Mouse (Mus musculus): ENCODE measurements at regions not wholly inside any gene's neighbourhood (a gene's known extent, or its start where the extent isn't known, plus 50 kb on each side); places are given as distances from the start of the nearest gene placed in this dataset.
A peak's percentile ranks its signal among the peaks of the same experiment; 100 is the strongest.

DNA sequence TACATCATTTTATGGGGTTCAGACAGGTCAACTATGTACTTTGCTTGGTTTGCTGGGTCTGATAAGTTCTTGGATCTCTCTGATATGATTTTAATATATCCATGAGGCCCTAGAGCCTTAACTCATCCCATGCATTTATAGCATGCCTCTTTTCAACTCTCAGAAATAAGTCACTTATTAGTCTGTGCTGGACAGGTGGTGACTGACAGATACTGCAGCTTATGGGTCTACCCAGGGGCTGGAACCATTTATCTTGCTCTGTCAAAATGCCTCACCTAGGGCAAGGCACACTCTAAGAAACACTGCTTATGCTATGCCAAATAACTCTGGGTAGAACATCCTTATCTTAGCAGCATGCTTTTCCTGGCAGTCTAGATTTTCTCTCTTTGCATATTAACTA lies 225.6 kb downstream of the Mbnl1 start:
- H3K27ac ChIP-seq (replicated peaks): no peak overlapping the region
- H3K36me3 ChIP-seq: no peaks in the 10 kb centered on the region
- no peak overlapping the region for H3K4me3 ChIP-seq
- no peaks in the 10 kb centered on the region for H3K4me1 ChIP-seq
- no peaks in the 10 kb centered on the region for H3K27me3 ChIP-seq
- H3K9me3 ChIP-seq: no peaks in the 10 kb centered on the region
- ATAC-seq (ENCODE audit: low FRiP score, low read depth): no peak
- H3K4me2 ChIP-seq (replicated peaks): no peak overlapping the region
- H3K9ac ChIP-seq (replicated peaks): no peak overlapping the region

DNA sequence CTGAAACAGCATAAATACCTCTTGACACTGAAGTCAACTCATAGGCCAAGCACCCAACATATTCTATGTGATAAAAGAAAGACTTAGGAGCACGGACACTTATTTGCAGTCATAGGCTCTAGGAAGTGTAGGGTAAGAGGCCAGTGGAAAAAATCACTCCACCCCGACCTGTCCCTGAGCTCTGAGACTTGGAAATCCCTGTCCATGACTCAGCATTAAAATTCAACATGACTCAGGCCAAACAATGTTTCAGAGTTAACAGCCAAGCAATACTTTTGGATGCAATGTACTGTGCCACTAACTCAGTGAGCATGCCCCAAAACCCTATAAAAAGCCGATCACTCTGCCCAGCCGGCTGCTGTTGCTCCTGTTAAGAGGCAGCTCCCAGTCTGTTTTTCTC lies 234.5 kb downstream of the Mbnl1 start:
- H3K4me2 ChIP-seq (replicated peaks): no peak overlapping the region
- no peaks in the 10 kb centered on the region for H3K36me3 ChIP-seq
- H3K9me3 ChIP-seq: no peaks in the 10 kb centered on the region
- H3K9ac ChIP-seq (replicated peaks): no peak overlapping the region
- no peak overlapping the region for H3K4me3 ChIP-seq
- WGBS: 87% methylated on average over 4 of the region's 4 CpGs
- H3K27me3 ChIP-seq: no peaks in the 10 kb centered on the region
- ATAC-seq (ENCODE audit: low FRiP score, low read depth): no peak
- H3K4me1 ChIP-seq: no peaks in the 10 kb centered on the region
- no peak overlapping the region for H3K27ac ChIP-seq (replicated peaks)

DNA sequence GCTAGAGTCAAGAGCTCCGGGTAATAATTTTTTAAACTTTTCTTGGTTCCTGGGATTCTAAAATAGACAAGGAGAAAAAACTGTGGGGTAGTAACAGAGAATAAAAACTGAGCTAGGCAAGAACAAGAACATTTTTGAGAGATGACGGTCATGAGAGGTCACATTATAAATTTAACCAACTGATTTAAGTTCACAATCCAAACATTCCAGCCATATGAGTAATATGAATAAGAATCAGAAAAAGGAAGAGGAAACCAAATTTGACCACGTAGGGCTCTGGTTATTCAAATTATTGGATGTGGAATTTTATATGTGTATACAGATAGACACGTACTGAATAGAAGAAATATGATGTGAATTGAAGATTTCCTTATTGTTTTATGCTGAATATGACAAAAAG lies 240.3 kb downstream of the Mbnl1 start:
- no peaks in the 10 kb centered on the region for H3K4me1 ChIP-seq

DNA sequence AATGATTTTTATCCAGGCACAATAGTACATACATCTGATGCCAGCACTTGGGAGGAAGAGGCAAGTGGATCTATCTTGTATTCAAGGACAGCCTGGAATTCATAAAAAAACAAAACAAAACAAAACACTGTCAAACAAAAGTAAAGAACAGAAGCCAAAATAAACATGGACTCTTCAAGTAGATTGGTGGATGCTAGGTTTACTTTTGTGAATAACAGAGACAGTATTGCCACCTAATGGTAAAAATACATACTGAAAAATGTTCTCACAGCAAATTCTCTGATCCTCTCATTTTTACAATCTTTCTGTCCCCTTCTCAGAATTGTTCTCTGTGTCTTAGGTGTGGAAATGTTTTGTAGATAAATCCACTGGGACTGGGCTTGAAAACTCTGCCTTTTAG lies 247.7 kb downstream of the Mbnl1 start:
- Histone ChIP-seq H3K27me3 (no peaks in the 10 kb centered on the region), H3K4me1 (no peaks in the 10 kb centered on the region), H3K9me3 (no peaks in the 10 kb centered on the region), H3K27ac (replicated peaks) (no peak overlapping the region), H3K4me2 (replicated peaks) (no peak overlapping the region), H3K4me3 (no peak overlapping the region), H3K9ac (replicated peaks) (no peak overlapping the region), H3K36me3 (no peaks in the 10 kb centered on the region)
- ATAC-seq (ENCODE audit: low FRiP score, low read depth): no peak

More for the DNA sequence above, 240.3 kb downstream of the Mbnl1 start:
- Histone ChIP-seq H3K36me3 (no peaks in the 10 kb centered on the region), H3K27ac (replicated peaks) (no peak overlapping the region), H3K9me3 (no peaks in the 10 kb centered on the region), H3K4me2 (replicated peaks) (no peak overlapping the region), H3K9ac (replicated peaks) (no peak overlapping the region), H3K27me3 (no peaks in the 10 kb centered on the region), H3K4me3 (no peak overlapping the region)
- ATAC-seq (ENCODE audit: low FRiP score, low read depth): no peak
- WGBS: 87% methylated on average over 4 of the region's 4 CpGs

DNA sequence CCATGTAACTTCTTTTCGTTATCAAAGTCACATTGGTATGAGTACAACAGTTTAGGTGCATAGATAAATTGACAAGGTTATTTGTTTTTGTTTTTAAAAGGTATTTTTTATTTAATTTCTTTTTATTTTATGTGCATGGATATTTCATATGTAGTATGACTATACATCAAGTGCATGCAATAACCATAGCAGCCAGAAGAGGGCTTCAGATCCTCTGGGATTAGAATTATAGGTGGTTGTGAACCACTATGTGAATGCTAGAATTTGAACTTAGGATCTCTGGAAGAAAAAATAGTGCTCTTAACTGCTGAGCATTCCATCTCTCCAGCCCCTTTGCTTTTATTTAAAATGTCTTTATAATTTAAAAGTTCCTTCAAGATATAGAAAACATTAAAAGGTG lies 258.7 kb downstream of the Mbnl1 start:
- H3K27ac ChIP-seq (replicated peaks): no peak overlapping the region
- H3K9me3 ChIP-seq: no peaks in the 10 kb centered on the region
- no peak overlapping the region for H3K4me2 ChIP-seq (replicated peaks)
- ATAC-seq (ENCODE audit: low FRiP score, low read depth): no peak
- H3K27me3 ChIP-seq: no peaks in the 10 kb centered on the region
- no peak overlapping the region for H3K4me3 ChIP-seq
- WGBS: 85% methylated on average over 1 of the region's 1 CpGs
- no peaks in the 10 kb centered on the region for H3K36me3 ChIP-seq
- H3K4me1 ChIP-seq: no peaks in the 10 kb centered on the region
- H3K9ac ChIP-seq (replicated peaks): no peak overlapping the region

- Histone ChIP-seq H3K9ac (replicated peaks) (no peak overlapping the region), H3K36me3 (no peaks in the 10 kb centered on the region), H3K4me3 (no peak overlapping the region), H3K27me3 (no peaks in the 10 kb centered on the region), H3K4me1 (no peaks in the 10 kb centered on the region), H3K4me2 (replicated peaks) (no peak overlapping the region), H3K27ac (replicated peaks) (no peak overlapping the region), H3K9me3 (no peaks in the 10 kb centered on the region)
- no peak for ATAC-seq (ENCODE audit: low FRiP score, low read depth)
Measured at GRCm38 (mm10) chr3:60740543-60741294, 261.9 kb upstream of the P2ry1 start.

DNA sequence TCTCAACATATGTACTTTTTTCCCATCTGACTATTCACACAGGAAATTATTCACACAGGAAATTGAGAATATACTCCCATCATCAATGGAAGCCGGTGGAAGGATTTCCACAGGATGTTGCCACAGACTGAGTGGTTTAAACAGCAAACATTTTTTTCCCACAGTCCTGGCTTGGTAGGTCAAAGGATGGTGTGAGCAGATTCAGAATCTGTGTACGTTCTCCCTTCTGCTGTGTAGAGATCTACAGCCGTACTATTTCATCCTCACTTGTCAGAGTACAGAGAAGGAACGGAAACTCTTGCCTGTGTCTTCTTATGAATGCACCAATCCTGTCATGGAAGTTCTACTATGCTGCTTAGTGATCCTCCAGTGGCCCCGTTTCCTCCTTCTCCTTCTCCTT lies 261.2 kb upstream of the P2ry1 start:
- WGBS: 89% methylated on average over 5 of the region's 5 CpGs
- Histone ChIP-seq H3K4me2 (replicated peaks) (no peak overlapping the region), H3K9ac (replicated peaks) (no peak overlapping the region), H3K27me3 (no peaks in the 10 kb centered on the region), H3K9me3 (no peaks in the 10 kb centered on the region), H3K4me1 (no peaks in the 10 kb centered on the region), H3K36me3 (no peaks in the 10 kb centered on the region), H3K4me3 (no peak overlapping the region), H3K27ac (replicated peaks) (no peak overlapping the region)
- no peak for ATAC-seq (ENCODE audit: low FRiP score, low read depth)

DNA sequence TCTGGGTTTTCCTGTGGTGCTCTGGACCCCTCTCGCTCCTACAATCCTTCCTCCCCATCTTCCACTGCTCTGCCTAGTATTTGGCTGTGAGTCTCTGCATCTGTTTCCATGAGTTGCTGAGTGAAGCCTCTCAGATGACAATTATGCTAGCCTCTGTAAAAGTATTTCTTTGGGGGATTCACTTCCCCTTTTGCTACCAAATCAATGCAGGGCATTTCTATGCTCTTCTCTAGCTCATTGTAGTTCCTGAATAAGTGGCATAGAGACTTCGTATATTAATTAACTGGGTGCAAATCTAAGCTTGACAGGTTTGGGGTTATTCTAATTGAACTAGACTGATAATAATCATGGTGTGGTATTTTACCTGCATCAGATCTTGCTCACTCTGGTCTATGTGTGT lies 260.4 kb upstream of the P2ry1 start:
- H3K27ac ChIP-seq (replicated peaks): no peak overlapping the region
- no peaks in the 10 kb centered on the region for H3K27me3 ChIP-seq
- no peak for ATAC-seq (ENCODE audit: low FRiP score, low read depth)
- no peaks in the 10 kb centered on the region for H3K4me1 ChIP-seq
- no peak overlapping the region for H3K9ac ChIP-seq (replicated peaks)
- no peak overlapping the region for H3K4me3 ChIP-seq
- 85% methylated on average over 2 of the region's 2 CpGs for WGBS
- H3K36me3 ChIP-seq: no peaks in the 10 kb centered on the region
- H3K9me3 ChIP-seq: no peaks in the 10 kb centered on the region
- no peak overlapping the region for H3K4me2 ChIP-seq (replicated peaks)

DNA sequence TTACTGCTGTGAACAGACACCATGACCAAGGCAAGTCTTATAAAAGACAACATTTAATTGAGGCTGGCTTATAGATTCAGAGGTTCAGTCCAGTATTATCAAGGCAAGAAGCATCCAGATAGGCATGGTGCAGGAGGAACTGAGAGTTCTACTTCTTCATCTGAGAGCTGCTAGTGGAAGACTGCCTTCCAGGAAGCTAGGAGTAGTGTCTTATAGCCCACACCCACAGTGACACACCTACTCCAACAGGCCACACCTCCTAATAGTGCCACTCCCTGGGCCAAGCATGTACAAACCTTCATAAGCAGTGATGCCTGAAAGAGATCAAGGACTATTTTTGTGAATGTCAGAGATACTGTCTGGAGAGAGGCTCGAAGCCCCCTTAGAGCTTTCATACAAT lies 257.5 kb upstream of the P2ry1 start:
- no peak overlapping the region for H3K4me3 ChIP-seq
- H3K9ac ChIP-seq (replicated peaks): no peak overlapping the region
- no peaks in the 10 kb centered on the region for H3K27me3 ChIP-seq
- no peak overlapping the region for H3K4me2 ChIP-seq (replicated peaks)
- H3K4me1 ChIP-seq: no peaks in the 10 kb centered on the region
- 85% methylated on average over 1 of the region's 1 CpGs for WGBS
- ATAC-seq (ENCODE audit: low FRiP score, low read depth): no peak
- no peaks in the 10 kb centered on the region for H3K36me3 ChIP-seq
- H3K9me3 ChIP-seq: no peaks in the 10 kb centered on the region
- H3K27ac ChIP-seq (replicated peaks): no peak overlapping the region

- Histone ChIP-seq H3K27me3 (no peaks in the 10 kb centered on the region), H3K36me3 (no peaks in the 10 kb centered on the region), H3K9me3 (no peaks in the 10 kb centered on the region), H3K9ac (replicated peaks) (no peak overlapping the region), H3K4me1 (no peaks in the 10 kb centered on the region), H3K4me2 (replicated peaks) (no peak overlapping the region), H3K4me3 (no peak overlapping the region), H3K27ac (replicated peaks) (no peak overlapping the region)
- ATAC-seq (ENCODE audit: low FRiP score, low read depth): no peak
- WGBS: 87% methylated on average over 2 of the region's 2 CpGs
Measured at GRCm38 (mm10) chr3:60758568-60758967, 244.0 kb upstream of the P2ry1 start.

DNA sequence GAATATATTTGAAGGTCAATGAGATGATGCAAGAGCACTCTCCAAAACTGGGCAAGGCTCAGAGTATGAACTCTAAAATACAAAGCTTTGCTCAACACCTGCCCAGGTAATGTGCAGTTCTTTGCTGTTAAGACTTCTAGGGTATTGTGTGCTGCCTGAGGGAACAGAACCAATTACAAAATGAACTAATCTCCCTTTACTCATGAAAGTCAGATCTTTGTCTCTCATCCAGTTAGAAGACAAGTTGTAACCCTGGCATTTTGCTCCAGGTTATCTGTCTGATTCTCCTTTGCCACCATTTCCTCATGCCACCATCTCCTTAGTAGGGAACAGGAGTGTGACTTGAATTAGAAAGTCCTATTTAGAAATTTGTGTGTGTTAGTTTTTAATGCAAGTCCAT lies 243.5 kb upstream of the P2ry1 start:
- H3K9ac ChIP-seq (replicated peaks): no peak overlapping the region
- H3K36me3 ChIP-seq: no peaks in the 10 kb centered on the region
- no peak overlapping the region for H3K4me3 ChIP-seq
- no peak for ATAC-seq (ENCODE audit: low FRiP score, low read depth)
- H3K4me2 ChIP-seq (replicated peaks): no peak overlapping the region
- H3K4me1 ChIP-seq: no peaks in the 10 kb centered on the region
- no peaks in the 10 kb centered on the region for H3K9me3 ChIP-seq
- H3K27me3 ChIP-seq: no peaks in the 10 kb centered on the region
- H3K27ac ChIP-seq (replicated peaks): no peak overlapping the region

DNA sequence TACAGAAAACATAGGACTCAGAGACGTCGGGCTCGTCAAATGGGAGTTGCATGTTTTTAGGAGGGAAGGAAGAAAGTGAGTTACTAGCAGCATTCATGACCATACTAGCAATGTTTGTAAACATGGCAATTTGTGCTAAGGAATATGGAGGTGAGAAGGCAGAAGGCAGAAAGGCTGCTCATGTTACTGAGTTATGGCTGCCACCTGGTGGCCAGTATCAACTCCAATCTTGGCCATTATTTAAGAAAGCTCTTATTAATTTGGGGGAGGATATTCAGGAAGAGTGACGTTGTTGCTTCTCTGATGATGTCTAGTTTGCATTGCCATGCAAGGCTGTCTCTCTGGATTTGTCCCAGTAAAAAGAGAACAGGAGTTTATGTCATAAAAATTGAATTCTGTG lies 239.7 kb upstream of the P2ry1 start:
- no peaks in the 10 kb centered on the region for H3K9me3 ChIP-seq
- H3K4me1 ChIP-seq: no peaks in the 10 kb centered on the region
- ATAC-seq (ENCODE audit: low FRiP score, low read depth): peak; percentile 58; the same call in 1 of the 2 replicates
- H3K9ac ChIP-seq (replicated peaks): no peak overlapping the region
- no peaks in the 10 kb centered on the region for H3K36me3 ChIP-seq
- H3K27ac ChIP-seq (replicated peaks): no peak overlapping the region
- H3K4me2 ChIP-seq (replicated peaks): no peak overlapping the region
- H3K27me3 ChIP-seq: no peaks in the 10 kb centered on the region
- WGBS: 71% methylated on average over 4 of the region's 4 CpGs
- H3K4me3 ChIP-seq: no peak overlapping the region

- Histone ChIP-seq H3K27me3 (no peaks in the 10 kb centered on the region), H3K36me3 (no peaks in the 10 kb centered on the region), H3K27ac (replicated peaks) (no peak overlapping the region), H3K4me3 (no peak overlapping the region), H3K9me3 (no peaks in the 10 kb centered on the region), H3K4me1 (no peaks in the 10 kb centered on the region), H3K4me2 (replicated peaks) (no peak overlapping the region), H3K9ac (replicated peaks) (no peak overlapping the region)
- no peak for ATAC-seq (ENCODE audit: low FRiP score, low read depth)
- 48% methylated on average over 4 of the region's 4 CpGs for WGBS
Measured at GRCm38 (mm10) chr3:60765079-60765478, 237.5 kb upstream of the P2ry1 start.

All from midbrain, embryonic 12.5 days (tissue).